Mouse (Mus musculus) gastrocnemius, postnatal 10 days (tissue): ENCODE data around the gene Katnbl1. TPM values are rescaled to one million over a fixed set of nuclear protein-coding genes. Genes with fewer than 3 reads are reported as not detected.
A peak's percentile ranks its signal among the peaks of the same experiment; 100 is the strongest.
"Not testable (repeated sequence)": the region's sequence is repeated elsewhere in the genome, so short reads cannot be mapped to it uniquely, and the experiment has no call there.

Experiments used
- DNase-seq: peaks from one replicate; pipeline ENCODE4 v3.0.0; 2021; ENCODE audit warnings: mixed read lengths
- total RNA-seq, 2 experiments: library from RNA; stranded (reverse); gene quantifications; 2 replicates each; pipeline ENCODE4 v1.2.3; 2021

Katnbl1 gene
- total RNA-seq, 2 experiments from 2014 or later = 7.1 to 9.4 TPM

DNA sequence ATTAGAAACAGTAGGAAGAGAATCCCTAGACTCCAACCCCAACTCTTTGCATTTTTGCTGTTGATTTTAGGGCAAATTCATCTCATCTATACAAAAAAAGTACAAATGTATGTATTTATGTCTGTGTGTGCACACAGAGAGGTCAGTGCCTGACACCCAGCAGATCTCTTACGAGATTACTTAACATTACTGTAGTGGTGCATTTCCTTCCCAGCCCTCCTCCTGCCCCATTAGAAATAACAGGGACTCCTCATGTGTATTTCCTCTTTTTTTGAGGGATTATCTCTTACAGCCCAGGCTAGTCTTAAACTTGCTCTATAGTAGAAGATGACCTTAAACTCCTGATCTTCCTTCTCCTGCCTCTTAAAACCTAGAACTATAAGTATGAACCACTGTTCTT, 13.7 kb downstream of the Katnbl1 start:
- DNase-seq = no peak

DNA sequence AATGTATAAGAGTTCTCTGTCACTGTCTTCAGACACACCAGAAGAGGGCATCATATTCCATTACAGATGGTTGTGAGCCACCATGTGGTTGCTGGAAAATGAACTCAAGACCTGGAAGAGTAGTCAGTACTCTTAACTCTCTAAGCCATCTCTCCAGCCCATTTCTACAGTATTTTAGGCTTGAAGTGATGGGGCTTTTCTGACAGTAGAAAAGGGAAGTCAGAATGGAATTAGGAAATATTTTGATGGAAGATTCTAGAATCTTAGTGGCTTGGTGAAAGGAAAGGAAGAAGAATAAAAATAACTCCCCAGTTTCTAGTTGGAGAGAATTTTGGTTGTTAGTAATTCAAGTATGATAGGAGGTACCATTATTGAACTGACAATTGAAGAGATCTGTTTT, 14.9 kb downstream of the Katnbl1 start:
- DNase-seq = no peak

- DNase-seq = no peak
Measured at GRCm38 (mm10) chr2:112396649-112397048, 17.6 kb downstream of the Katnbl1 start.

- DNase-seq = no peak
Measured at GRCm38 (mm10) chr2:112407030-112407429, 28.0 kb downstream of the Katnbl1 start.

DNA sequence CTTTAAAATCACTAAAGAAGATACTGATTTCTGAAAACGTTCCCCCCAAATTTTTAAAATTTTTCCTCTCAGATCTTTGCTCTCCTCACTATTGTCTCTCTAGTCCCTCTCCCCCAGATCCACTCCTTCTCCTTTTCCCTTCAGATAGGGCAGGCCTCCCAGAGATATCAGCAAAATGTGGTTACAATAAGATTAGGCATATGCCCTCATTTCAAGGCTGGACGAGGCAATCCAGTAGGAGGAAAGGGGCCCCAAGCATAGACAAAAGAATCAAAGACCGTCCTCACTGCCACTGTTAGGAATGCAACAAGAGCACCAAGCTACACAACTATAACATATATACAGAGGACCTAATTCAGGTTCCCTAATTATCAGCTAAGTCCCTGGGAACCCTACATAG, 46.3 kb downstream of the Katnbl1 start:
- DNase-seq = no peak

DNA sequence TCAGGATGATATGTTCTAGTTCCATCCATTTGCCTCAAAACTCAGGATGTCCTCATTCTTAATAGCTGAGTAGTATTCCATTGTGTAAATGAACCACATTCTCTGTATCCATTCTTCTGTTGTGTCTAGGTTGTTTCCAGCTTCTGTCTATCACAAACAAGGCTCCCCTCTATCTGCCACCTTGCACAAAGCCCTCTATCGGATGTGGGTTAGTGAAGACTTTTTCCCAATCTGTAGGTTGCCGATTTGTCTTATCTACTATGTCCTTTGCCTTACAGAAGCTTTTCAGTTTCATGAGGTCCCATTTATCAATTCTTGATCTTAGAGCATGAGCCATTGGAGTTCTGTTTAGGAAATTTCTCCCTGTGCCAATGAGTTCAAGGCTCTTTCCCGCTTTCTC, 49.5 kb downstream of the Katnbl1 start:
- not testable (repeated sequence) for DNase-seq

GRCm38 (mm10) chr2:112429665-112430064, 50.7 kb downstream of the Katnbl1 start:
- no peak for DNase-seq

GRCm38 (mm10) chr2:112430403-112430802, 51.4 kb downstream of the Katnbl1 start:
- no peak for DNase-seq

- DNase-seq = no peak
Measured at GRCm38 (mm10) chr2:112432523-112432922, 53.5 kb downstream of the Katnbl1 start.

DNA sequence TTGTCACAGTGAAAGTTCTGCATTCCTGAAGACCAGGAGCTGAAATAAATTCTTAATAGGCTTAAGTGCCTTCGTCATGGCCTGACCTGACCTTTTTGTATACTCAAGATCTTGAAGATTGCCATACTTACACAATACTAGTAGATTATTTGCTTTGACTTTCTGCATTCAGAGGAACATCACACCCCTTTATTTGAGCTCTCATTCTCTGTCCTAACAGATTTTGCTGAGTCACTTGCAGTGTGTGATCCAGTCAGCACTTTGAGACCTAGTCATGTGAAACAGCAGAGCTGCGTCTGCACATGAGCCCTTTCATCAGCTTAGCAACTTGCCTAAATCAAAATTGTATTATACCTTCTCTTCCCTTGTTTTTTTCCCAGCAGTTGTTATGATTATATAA, 54.3 kb downstream of the Katnbl1 start:
- DNase-seq = no peak

DNA sequence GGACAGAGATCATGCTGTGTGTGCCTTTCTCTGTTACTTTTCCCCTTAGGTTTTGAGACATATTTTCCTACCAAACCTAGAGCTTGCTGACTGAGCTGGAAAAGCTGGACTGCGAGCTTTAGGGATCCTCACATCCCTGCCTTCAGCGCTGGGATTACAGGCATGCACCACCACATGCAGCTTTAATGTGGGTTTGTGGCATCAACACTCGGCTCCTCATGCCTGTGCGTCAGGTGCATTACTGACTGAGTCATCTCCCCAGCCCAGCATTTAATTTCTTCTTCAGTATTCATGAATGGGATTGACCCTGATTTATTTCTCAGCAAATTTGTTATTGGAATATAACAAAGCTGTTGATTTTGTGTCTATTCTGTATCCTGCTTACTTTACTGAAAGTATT, 57.3 kb downstream of the Katnbl1 start:
- DNase-seq = no peak

GRCm38 (mm10) chr2:112437589-112437988, 58.6 kb downstream of the Katnbl1 start:
- DNase-seq = no peak

DNA sequence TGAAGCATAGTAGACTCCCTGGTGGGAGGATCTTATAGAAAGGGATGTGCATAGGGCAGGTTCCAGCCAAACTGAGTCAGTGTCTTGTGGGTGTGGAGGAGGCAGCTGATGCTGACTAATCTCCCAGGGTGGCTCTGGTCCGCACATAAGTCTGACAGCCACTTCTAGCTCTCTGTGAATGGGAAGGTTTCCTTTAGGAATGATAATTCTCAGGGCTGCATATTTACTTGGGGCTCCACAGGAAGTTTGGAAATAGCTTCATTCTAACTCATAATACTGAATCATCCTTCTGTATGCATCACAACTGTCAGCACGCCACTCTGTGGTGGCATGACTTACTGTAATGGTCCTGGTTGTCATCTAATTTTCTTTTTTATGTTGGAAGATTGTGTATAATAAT, 64.5 kb downstream of the Katnbl1 start:
- DNase-seq = no peak

GRCm38 (mm10) chr2:112445511-112445910, 66.5 kb downstream of the Katnbl1 start:
- DNase-seq = no peak

GRCm38 (mm10) chr2:112448046-112448445, 69.0 kb downstream of the Katnbl1 start:
- not testable (repeated sequence) for DNase-seq

DNA sequence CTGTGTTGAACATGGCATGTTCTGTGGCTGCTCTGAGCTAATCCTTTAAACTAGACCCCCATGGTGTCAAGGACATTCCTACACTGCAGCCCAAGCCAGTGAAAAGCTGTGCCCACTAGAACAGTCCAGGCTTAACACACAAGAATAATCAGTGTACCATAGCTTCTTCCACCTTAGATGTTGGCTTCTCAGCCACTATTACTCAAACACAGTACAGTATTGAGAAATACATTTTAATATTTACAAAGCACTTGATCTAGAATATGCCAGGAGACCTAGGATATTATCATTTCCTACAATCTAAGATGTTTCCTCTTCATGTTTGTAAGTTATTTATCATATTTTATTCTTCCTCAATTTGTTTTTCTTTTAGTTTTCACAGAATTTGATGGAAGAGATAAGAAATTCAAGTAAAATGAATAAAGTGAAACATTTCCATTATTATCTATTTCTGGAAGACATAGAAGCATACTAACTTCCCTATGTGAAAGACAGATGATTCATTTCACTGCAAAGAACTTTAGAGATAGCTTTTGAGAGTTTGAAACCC, 69.6 kb downstream of the Katnbl1 start:
- DNase-seq = no peak

DNA sequence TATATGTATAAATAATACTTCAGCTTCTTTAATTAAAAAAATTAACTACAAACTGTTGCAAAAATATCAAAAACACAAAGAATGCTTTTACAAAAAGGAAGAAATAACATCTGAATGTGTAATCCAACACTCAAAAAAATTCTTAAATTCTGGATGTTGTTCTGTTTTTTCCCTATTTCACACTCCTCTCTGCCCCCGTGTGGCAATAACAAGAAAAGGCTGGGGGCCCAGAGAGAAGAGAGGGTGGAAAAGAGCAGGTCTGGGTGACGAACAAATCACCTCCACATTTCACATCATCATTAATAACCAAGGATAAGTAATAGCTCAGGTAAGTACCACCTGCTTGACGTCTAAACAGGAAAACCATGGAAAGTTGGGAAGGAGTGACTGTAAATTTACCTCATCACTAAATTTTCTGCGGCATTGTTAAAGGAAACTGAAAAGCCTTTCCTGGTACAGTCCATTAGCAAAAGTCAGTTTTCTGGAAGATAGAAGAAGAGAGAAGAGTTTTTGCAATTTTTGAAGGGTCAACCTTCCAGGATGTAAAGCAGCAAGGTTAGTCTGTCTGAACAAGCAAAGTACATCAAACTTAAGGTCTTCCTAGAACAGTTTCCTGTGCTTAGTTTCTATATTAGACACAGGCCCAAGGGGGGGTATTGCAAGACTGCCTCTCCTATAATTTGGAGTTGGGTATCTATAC, 70.7 kb downstream of the Katnbl1 start:
- no peak for DNase-seq

GRCm38 (mm10) chr2:112452513-112452912, 73.5 kb downstream of the Katnbl1 start:
- DNase-seq = not testable (repeated sequence)

DNA sequence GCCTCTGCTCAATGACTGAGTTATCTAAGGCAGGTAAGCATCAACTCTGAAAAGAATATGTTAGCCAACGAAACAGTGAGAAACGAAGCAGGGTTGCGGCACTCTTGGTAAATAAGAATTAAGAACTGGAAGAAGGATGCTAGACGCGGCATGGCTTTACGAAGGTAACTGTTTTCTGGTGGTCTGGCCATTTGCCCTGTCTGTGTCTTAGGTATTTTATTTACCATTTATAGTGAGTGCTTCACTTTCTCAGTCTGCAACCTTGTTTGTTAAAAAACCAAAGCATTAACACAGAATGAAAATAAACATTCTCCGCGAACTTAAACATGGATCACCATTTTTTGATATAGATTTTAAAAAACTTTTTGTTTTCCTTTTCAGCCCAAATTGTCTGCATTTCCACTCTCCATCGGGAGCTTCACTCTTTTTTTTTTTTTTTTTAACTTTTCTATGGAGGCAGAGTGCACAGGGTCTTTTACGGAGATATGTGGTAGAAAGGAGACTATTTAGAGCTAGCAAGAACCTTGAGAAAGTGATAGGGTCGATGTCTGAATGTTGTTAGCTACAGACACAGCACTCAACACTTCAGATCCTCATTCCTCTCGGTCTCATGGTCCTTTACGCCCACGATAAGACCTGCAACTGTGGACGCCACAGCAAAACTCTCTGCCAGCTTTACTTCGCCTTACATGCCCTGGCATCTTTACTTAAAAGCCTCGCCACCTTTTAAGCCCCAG, 75.3 kb downstream of the Katnbl1 start:
- DNase-seq = no peak

DNA sequence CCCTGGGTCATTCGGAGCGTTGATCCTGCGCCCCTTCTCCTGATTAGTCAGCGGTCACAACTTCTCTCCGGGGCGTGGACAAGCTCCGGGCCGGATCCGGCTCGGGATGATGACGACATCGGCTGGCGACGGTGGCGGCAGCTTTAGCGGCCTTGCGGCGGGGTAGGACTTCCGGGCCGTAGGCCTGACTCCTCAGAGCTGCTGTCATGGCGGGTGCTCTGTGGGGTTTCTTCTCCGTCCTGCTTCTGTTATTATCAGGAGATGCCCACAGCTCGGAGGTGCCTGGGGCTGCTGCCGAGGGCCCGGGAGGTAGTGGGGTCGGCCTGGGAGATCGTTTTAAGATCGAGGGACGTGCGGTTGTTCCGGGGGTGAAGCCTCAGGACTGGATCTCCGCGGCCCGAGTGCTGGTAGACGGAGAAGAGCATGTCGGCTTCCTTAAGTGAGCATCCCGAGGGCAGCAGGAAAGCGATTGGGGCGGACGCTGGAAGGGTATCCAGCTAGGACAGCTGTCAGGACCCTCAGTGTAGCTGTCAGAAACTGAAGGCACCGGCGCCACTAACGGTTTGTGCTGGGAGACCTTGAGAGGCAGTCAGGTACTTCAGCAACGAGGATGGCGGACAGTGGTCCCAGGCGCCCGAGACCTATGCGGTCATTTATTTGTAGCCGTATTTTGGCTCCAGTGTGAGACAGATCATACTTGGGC, 76.0 kb downstream of the Katnbl1 start, which contains the start of gene Emc7:
Gene Emc7 (plus strand): TSS at position 136 of the 703 bp plus-strand sequence.
- peak; percentile 100 for DNase-seq

- no peak for DNase-seq
Measured at GRCm38 (mm10) chr2:112460557-112460956, 81.5 kb downstream of the Katnbl1 start.
